Mouse (Mus musculus): ENCODE data around the gene Car3. TPM values are rescaled to one million over a fixed set of nuclear protein-coding genes. Genes with fewer than 3 reads are reported as not detected.
"Not testable (repeated sequence)": the region's sequence is repeated elsewhere in the genome, so short reads cannot be mapped to it uniquely, and the experiment has no call there.

Car3 gene
- polyA plus RNA-seq (2016; fragmentation: Nextera tagmentation; extraction: Ambion mirVana) = 2.2 and 3.4 TPM in 2 replicates

DNA sequence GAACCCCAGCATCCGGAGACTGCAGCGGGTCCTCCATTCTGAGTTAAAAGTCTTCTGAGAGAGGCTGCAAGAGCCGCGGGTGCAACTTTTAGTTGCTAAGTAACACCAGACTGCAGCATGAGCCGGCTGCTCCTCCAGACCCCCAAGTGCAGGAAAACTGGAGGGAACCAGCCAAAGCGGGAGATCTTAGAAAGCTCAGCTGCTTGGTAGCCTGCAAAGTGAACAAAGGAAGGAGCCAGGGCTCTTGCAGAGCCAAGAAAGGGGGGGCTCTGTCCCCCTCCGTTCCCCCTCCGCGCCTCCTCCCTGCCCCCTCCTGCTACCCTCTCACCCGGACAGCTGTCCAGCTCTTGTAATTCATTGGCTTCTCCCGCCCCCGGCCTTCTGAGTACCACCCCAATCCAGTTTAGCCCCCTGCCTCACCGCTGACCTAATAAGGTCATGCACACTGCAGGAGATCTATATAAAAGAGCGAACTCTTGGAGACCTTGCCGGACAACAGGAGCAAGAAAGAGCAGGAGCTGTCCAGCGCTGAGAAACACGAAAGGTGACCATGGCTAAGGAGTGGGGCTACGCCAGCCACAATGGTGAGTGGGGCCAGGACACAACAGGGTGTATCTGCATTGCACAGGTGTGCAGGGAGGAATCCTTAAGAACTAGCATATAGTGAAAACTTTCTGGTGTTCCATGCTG, at the start of gene Car3:
TSS of gene Car3 (plus strand) at position 491 of the 690 bp plus-strand sequence.
- Histone ChIP-seq H3K4me3 (peak within 1 kb of the TSS; percentile 54), H3K27me3 (ENCODE audit: poor library complexity, severe bottlenecking) (no peaks in the 10 kb centered on the region), H3K4me1 (peaks cover 19% of the 10 kb centered on the region), H3K36me3 (replicated peaks) (no peaks in the 10 kb centered on the region), H3K27ac (peak within 1 kb of the TSS; percentile 87), H3K9me3 (no peaks in the 10 kb centered on the region)
- DNase-seq (ENCODE audit: extremely low spot score, low spot score) = peak; percentile 63
- WGBS = 2% methylated on average over 17 of the region's 18 CpGs

DNA sequence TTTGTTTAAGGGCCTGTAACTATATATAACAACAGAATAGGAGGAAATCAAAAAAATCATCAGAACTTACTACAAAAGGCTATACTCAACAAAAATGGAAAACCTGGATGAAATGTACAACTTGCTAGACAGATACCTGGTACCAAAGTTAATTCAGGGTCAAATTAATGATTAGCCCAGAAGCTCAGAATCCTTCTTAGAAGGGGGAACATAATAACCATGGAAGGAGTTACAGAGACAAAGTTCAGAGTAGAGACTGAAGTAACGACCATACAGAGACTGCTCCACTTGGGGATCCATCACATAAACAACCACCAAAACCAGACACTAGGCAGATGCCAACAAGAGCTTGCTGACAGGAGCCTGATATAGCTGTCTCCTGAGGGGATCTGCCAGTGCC, 47.9 kb upstream of the Car3 start:
- 76% methylated on average over 1 of the region's 1 CpGs for WGBS
- H3K9me3 ChIP-seq = not testable (repeated sequence)

DNA sequence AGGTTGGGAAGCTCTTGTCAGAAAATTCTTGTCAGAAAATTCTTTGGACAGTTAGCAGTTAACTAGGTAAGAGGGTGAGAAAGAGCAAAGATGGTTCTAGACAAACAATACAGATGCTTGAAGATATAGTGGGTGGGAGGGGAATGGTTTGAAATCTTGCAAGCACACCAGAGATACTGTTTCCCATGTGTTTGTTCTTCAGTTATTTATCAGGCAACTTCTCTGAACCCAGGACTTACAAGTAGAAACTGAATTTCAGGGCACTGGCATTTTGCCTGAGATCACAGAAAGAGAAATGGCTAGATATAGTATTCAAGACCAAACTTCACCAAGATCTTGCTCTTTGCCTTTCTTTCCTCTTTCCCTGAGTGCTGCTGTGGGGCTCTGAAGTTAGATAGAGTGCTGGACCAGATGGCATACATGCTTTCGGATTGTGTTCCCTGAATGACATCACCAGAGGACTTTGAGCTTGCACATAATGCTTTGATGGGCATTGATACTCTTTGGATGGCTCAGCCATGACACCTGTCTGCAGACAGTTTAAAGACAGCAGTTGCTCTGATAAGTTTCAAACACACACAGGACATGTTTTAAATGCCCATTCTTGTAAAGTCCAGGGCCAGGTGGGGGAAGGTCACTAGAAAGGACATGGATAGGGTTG, 43.3 kb upstream of the Car3 start:
- Histone ChIP-seq H3K4me1 (no peaks in the 10 kb centered on the region), H3K36me3 (replicated peaks) (no peaks in the 10 kb centered on the region), H3K27ac (no peak overlapping the region), H3K9me3 (no peaks in the 10 kb centered on the region), H3K27me3 (ENCODE audit: poor library complexity, severe bottlenecking) (no peaks in the 10 kb centered on the region), H3K4me3 (no peak overlapping the region)
- 82% methylated on average over 1 of the region's 1 CpGs for WGBS
- DNase-seq (ENCODE audit: extremely low spot score, low spot score) = no peak

More for the DNA sequence above, 47.9 kb upstream of the Car3 start:
- not testable (repeated sequence) for H3K4me1 ChIP-seq; H3K27me3 ChIP-seq (ENCODE audit: poor library complexity, severe bottlenecking); H3K27ac ChIP-seq; H3K36me3 ChIP-seq (replicated peaks); H3K4me3 ChIP-seq; DNase-seq (ENCODE audit: extremely low spot score, low spot score)

DNA sequence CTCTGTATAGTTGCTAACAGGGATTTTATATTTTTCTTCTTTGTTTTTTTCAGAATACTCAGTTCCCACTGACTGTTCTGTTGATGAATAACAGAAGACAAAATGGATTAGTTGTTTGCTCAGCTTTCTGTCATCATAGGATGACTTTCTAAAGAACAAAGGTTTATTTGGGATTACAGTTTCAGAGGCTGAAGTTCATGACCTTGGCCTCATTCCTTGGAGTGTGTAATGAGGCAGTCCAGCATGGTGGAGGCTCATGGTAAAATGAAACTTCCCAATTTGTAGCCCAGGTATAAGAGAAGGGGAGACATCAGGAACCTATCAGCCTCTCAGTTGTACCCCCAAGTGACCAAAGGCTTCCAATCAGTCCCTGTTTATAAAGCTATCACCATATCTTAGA, 34.4 kb upstream of the Car3 start:
- Histone ChIP-seq H3K27me3 (ENCODE audit: poor library complexity, severe bottlenecking) (no peaks in the 10 kb centered on the region), H3K9me3 (no peaks in the 10 kb centered on the region), H3K36me3 (replicated peaks) (no peaks in the 10 kb centered on the region), H3K27ac (no peak overlapping the region), H3K4me3 (no peak overlapping the region), H3K4me1 (no peaks in the 10 kb centered on the region)
- no peak for DNase-seq (ENCODE audit: extremely low spot score, low spot score)

DNA sequence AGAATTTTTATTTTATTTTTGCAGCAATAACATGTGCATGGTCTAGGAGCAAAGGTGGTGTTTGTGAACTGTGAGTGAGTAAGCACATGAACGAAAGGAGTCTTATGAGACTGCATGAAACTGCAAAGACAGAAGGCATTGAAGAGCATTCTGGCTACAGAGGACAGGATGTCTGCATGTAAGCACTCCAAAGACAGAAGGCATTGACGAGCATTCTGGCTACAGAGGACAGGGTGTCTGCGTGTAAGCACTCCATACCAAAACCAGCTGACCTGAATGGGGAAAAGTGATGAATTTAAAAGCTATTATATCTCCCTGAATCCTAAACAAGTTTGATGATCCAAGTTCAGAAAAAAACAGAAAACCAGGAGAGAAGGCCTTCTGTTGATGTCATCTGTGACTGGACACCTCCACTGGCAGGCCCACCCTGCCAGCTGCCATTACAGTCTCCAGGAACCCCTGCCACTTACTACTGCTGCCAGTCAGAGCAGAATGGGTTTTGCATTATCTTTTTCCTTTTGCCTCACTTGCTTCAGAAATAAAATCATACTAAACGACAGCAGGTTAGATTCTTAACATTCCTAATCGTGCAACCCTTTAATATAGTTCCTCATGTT, 32.0 kb upstream of the Car3 start:
- Histone ChIP-seq H3K4me3 (no peak overlapping the region), H3K27me3 (ENCODE audit: poor library complexity, severe bottlenecking) (no peaks in the 10 kb centered on the region), H3K9me3 (no peaks in the 10 kb centered on the region), H3K4me1 (no peaks in the 10 kb centered on the region), H3K36me3 (replicated peaks) (no peaks in the 10 kb centered on the region), H3K27ac (no peak overlapping the region)
- no peak for DNase-seq (ENCODE audit: extremely low spot score, low spot score)
- WGBS = 89% methylated on average over 5 of the region's 5 CpGs

DNA sequence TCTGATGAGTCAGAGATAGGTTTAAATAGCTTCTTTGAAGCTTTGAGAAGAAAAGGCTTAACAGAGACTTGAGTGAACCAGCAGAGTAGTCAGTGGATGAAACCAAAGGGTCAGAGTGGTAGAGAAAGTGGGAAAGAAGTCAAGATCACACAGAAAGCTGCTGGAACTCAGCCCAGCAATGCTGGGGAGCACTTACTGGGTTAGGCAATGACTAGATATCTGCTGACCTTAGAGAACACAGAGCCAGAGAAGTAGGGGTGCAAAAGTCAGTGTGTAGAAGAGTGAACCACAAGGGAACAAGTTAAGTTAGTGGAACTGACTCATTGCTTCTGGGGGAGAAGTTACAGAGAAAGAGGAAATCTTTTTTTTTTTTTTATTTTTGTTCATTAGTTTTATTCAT, 30.5 kb upstream of the Car3 start:
- Histone ChIP-seq H3K36me3 (replicated peaks) (no peaks in the 10 kb centered on the region), H3K9me3 (no peaks in the 10 kb centered on the region), H3K27me3 (ENCODE audit: poor library complexity, severe bottlenecking) (no peaks in the 10 kb centered on the region), H3K4me1 (no peaks in the 10 kb centered on the region), H3K4me3 (no peak overlapping the region), H3K27ac (no peak overlapping the region)
- DNase-seq (ENCODE audit: extremely low spot score, low spot score) = no peak

DNA sequence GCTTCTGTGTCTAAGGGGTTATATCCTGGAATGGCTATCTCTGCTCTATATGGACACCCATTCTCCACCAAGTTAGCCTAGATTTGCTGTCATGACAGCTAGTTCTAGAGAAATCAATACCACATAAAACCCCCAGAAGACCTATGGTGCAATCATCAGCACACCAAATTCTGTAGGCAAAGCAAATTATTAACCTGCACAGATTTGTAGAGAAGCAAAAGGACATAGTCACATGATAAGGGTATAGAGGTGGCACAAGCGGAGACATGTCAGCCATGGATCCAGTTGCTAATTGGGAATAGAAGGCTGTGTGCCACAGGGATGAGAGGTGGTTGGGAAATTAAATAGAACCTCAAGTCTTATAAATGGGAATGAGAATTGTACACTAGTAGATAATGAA, 24.4 kb upstream of the Car3 start:
- H3K4me3 ChIP-seq = no peak overlapping the region
- H3K27ac ChIP-seq = no peak overlapping the region
- no peaks in the 10 kb centered on the region for H3K36me3 ChIP-seq (replicated peaks)
- 89% methylated on average over 1 of the region's 1 CpGs for WGBS
- H3K27me3 ChIP-seq (ENCODE audit: poor library complexity, severe bottlenecking) = no peaks in the 10 kb centered on the region
- DNase-seq (ENCODE audit: extremely low spot score, low spot score) = no peak
- no peaks in the 10 kb centered on the region for H3K4me1 ChIP-seq
- no peaks in the 10 kb centered on the region for H3K9me3 ChIP-seq

DNA sequence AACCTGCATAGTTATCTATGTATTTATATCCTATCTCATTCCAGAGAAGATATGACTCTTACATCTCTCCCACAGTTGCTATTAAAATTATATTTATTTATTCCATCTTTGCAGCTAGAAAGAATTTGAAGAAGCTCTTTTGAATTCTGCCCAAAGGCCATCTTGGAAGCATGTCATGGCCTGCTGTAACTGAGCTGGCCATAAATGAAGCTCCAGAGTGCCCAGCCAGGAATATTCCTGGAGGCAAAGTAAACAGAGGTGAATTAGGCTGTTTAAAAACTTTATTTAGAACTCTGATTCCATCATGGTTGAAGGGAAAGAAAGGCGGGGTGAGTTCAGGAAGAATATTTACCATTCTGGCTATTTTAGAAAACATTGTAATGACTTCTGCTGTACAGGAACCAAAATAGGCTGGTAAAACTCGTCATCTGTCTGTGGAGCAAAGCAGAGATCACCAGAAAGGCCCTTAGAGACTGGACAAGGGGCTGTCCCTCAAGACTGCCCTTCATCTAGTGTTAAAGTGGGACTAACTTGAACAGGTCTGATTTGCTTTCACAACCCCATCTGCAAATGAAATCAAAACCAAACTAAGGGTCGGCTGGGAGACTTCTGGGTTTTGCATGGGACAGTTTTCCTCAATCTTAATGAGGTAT, 23.7 kb upstream of the Car3 start:
- Histone ChIP-seq H3K36me3 (replicated peaks) (no peaks in the 10 kb centered on the region), H3K4me3 (no peak overlapping the region), H3K27me3 (ENCODE audit: poor library complexity, severe bottlenecking) (no peaks in the 10 kb centered on the region), H3K9me3 (no peaks in the 10 kb centered on the region), H3K4me1 (no peaks in the 10 kb centered on the region), H3K27ac (no peak overlapping the region)
- no peak for DNase-seq (ENCODE audit: extremely low spot score, low spot score)
- 87% methylated on average over 3 of the region's 3 CpGs for WGBS

DNA sequence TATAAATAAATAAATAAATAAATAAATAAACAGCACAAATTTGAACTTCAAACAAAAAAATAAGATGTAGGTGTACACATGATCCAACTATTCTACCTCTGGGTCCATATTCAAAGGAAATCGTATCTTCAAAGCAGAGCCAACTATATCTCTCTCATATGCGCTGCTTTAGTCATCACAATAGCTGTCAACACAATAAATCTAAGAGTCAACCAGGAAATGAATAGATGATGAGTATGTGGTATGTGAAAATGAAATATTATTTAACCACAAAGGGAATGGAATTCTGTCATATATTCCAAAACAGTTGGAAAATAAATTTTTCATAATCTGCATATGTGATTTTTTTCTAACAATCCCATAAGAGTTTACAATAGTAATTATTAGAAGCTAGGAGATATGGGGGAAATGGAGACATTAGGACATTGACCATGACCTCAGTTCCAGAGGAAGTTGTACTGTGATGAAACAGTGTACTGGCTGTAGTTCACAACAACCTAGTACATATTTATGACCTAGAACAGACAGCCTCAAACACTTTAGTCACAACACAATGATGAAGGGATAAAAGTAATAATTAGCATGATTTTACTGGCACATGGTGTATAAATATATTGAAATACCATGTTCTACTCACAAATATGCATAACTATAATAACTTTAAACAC, 14.6 kb upstream of the Car3 start:
- Histone ChIP-seq H3K4me1 (no peaks in the 10 kb centered on the region), H3K9me3 (no peaks in the 10 kb centered on the region), H3K36me3 (replicated peaks) (no peaks in the 10 kb centered on the region), H3K4me3 (no peak overlapping the region), H3K27ac (no peak overlapping the region), H3K27me3 (ENCODE audit: poor library complexity, severe bottlenecking) (no peaks in the 10 kb centered on the region)
- no peak for DNase-seq (ENCODE audit: extremely low spot score, low spot score)
- WGBS = 88% methylated on average over 2 of the region's 2 CpGs

DNA sequence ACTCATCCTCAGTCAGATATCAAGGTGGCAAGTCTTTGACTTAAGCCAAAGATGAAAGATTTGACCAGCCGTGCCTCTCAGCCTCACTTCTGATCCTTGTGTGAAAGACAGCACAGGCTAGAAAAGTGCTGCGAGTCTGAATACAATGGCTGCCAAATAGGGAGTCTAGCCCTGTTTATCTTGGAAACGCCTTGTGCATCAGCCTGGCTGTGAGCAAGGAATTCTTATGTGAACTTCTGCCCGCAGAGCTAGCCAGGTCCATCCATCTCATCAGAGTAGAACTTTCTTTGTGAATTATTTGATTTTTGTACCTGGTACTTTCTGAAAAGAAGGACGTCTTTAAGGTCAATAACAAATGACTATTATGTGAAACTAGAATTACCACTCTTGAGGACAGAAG, 9.3 kb upstream of the Car3 start:
- Histone ChIP-seq H3K9me3 (no peaks in the 10 kb centered on the region), H3K4me1 (no peaks in the 10 kb centered on the region), H3K4me3 (no peak overlapping the region), H3K36me3 (replicated peaks) (no peaks in the 10 kb centered on the region), H3K27ac (no peak overlapping the region), H3K27me3 (ENCODE audit: poor library complexity, severe bottlenecking) (no peaks in the 10 kb centered on the region)
- 84% methylated on average over 5 of the region's 5 CpGs for WGBS
- no peak for DNase-seq (ENCODE audit: extremely low spot score, low spot score)

DNA sequence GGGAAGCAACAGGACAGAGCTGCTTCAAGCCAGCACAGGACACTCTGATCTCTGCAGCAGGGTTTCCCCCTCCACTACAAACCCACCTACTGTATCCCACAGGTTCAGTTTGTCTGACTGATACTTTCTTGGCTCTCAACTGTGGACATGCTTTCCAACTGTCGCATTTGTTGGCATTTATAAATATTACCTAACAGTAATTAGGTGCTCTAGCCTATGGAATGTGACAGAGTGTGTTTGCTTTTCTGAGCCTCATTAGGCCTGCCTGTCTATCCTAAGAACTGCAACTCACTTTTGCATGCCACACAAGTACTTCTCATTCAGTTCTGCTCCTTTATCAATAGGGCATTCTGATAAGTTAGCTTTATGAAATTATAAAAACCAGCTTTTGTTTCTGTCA, 8.9 kb upstream of the Car3 start:
- Histone ChIP-seq H3K4me1 (no peaks in the 10 kb centered on the region), H3K27ac (no peak overlapping the region), H3K27me3 (ENCODE audit: poor library complexity, severe bottlenecking) (no peaks in the 10 kb centered on the region), H3K36me3 (replicated peaks) (no peaks in the 10 kb centered on the region), H3K4me3 (no peak overlapping the region), H3K9me3 (no peaks in the 10 kb centered on the region)
- DNase-seq (ENCODE audit: extremely low spot score, low spot score) = no peak
- 90% methylated on average over 1 of the region's 1 CpGs for WGBS

DNA sequence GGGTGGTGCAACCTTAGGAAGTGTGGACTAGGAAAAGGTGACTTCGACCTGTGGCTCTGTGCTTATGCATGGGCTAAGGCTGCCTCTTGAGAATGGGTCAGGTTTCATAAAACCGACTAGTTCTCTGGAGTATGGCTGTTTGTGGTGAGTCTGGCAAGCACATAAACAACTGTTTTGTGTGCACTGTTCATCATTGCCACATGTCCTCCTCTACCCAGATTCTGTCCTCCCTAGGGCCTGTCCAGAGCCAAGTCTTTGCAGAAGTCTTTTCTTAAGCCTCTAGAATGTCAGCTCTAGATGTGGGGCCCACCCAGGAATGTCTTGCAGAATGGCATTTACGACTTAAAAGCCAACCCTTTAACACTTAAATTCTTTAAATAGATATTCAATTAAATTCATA, 5.4 kb upstream of the Car3 start:
- H3K4me3 ChIP-seq = no peak overlapping the region
- WGBS = 89% methylated on average over 3 of the region's 3 CpGs
- H3K4me1 ChIP-seq = peaks cover 13% of the 10 kb centered on the region
- no peaks in the 10 kb centered on the region for H3K36me3 ChIP-seq (replicated peaks)
- DNase-seq (ENCODE audit: extremely low spot score, low spot score) = no peak
- no peaks in the 10 kb centered on the region for H3K27me3 ChIP-seq (ENCODE audit: poor library complexity, severe bottlenecking)
- H3K9me3 ChIP-seq = no peaks in the 10 kb centered on the region
- H3K27ac ChIP-seq = no peak overlapping the region
